Mouse (Mus musculus) adrenal gland, adult 2 months (tissue): ENCODE results near the gene Zfr2. TPM values are rescaled to one million over a fixed set of nuclear protein-coding genes. Genes with fewer than 3 reads are reported as not detected.
A peak's percentile ranks its signal among the peaks of the same experiment; 100 is the strongest.

Experiments used
- DNase-seq: peaks from one replicate; pipeline ENCODE4 v3.0.0; 2021
- long read RNA-seq: library from polyadenylated mRNA; stranded (forward); transcript quantifications from one replicate; pipeline ENCODE4 v2.0.0, GENCODE M21; 2021
- polyA plus RNA-seq: library from polyadenylated mRNA; depleted of rRNA; stranded (reverse); fragments of >200 nt; gene quantifications from 2 replicates; pipeline ENCODE4 v1.2.3, GENCODE M21; 2012; rRNA removed
- total RNA-seq, 2 experiments: library from RNA; stranded (reverse); gene quantifications; 2 replicates each; pipeline ENCODE4 v1.2.3; 2021

Gene Zfr2
- total RNA-seq (10 to 100 TPM; 12.6 to 14.1 TPM), polyA plus RNA-seq (38.7 and 47.5 TPM in 2 replicates)
- long read RNA-seq, partial matches to known transcripts = 2 of 12 reads
- long read RNA-seq, other reads (novel, unspliced or antisense) = 9 of 12 reads

GRCm38 (mm10) chr10:81232580-81233225 lies at the start of gene Zfr2:
Zfr2 (plus strand) TSS chr10:81233155.
- DNase-seq = peak; percentile 95

- no peak for DNase-seq
Measured at GRCm38 (mm10) chr10:81183805-81184204, 49.1 kb upstream of the Zfr2 start, which contains the start of gene 4930442H23Rik. 4930442H23Rik (minus strand) TSS chr10:81183849.

GRCm38 (mm10) chr10:81184765-81185164 lies 48.2 kb upstream of the Zfr2 start:
- peak; percentile 35 for DNase-seq

GRCm38 (mm10) chr10:81187161-81187560 lies 45.8 kb upstream of the Zfr2 start:
- DNase-seq = no peak

GRCm38 (mm10) chr10:81189821-81190220 lies 43.1 kb upstream of the Zfr2 start:
- peak; percentile 18 for DNase-seq

- DNase-seq = peak; percentile 33
Measured at GRCm38 (mm10) chr10:81190236-81190911, 42.6 kb upstream of the Zfr2 start.

- DNase-seq = peak; percentile 29
Measured at GRCm38 (mm10) chr10:81190912-81191321, 42.0 kb upstream of the Zfr2 start.

- DNase-seq = peak; percentile 31
Measured at GRCm38 (mm10) chr10:81191342-81191982, 41.5 kb upstream of the Zfr2 start.

GRCm38 (mm10) chr10:81192270-81192967 lies 40.5 kb upstream of the Zfr2 start:
- DNase-seq = peak; percentile 91

GRCm38 (mm10) chr10:81192968-81193501 lies 39.9 kb upstream of the Zfr2 start:
- DNase-seq = no peak

GRCm38 (mm10) chr10:81193991-81194774 lies 38.8 kb upstream of the Zfr2 start:
- DNase-seq = peak; percentile 25

GRCm38 (mm10) chr10:81195300-81195699 lies 37.7 kb upstream of the Zfr2 start:
- DNase-seq = no peak

- no peak for DNase-seq
Measured at GRCm38 (mm10) chr10:81196470-81197065, 36.4 kb upstream of the Zfr2 start.

- no peak for DNase-seq
Measured at GRCm38 (mm10) chr10:81197305-81197704, 35.6 kb upstream of the Zfr2 start.

GRCm38 (mm10) chr10:81198230-81198629 lies 34.7 kb upstream of the Zfr2 start:
- DNase-seq = peak; percentile 42

GRCm38 (mm10) chr10:81198990-81199389 lies 34.0 kb upstream of the Zfr2 start:
- DNase-seq = no peak

GRCm38 (mm10) chr10:81200141-81200540 lies 32.8 kb upstream of the Zfr2 start:
- no peak for DNase-seq

- DNase-seq = no peak
Measured at GRCm38 (mm10) chr10:81200605-81201287, 32.2 kb upstream of the Zfr2 start.

- no peak for DNase-seq
Measured at GRCm38 (mm10) chr10:81201807-81202758, 30.9 kb upstream of the Zfr2 start, which contains the start of gene Nmrk2. Nmrk2 (minus strand) TSS chr10:81202051.
